Mouse (Mus musculus) heart, postnatal 0 days (tissue): Measurements from ENCODE around the gene Fads2. TPM values are rescaled to one million over a fixed set of nuclear protein-coding genes. Genes with fewer than 3 reads are reported as not detected.

Experiments used
- ATAC-seq: fragments of 200-750 bp; cut with Nextera tagmentation; 2 replicates; pipeline ENCODE4 v1.8.0; 2017; ENCODE audit warnings: low read depth, moderate number of reproducible peaks, moderate library complexity; ENCODE audit not compliant: insufficient read depth
- DNase-seq: peaks from one replicate; pipeline ENCODE4 v3.0.0-alpha.2; 2016; ENCODE audit warnings: low spot score
- H3K27ac ChIP-seq: fragments of 300-500 bp; sonication (generic); 2 replicates; pipeline ENCODE4 v1.5.1; 2014; ENCODE audit warnings: low read depth, mild to moderate bottlenecking
- H3K27me3 ChIP-seq: fragments of 300-500 bp; sonication (generic); 2 replicates; pipeline ENCODE4 v1.6.1; 2014; ENCODE audit warnings: low read length, mixed read lengths; ENCODE audit not compliant: control insufficient read depth, insufficient read depth
- H3K36me3 ChIP-seq: fragments of 300-500 bp; sonication (generic); replicated peaks from 2 replicates; pipeline ENCODE4 v1.6.1; 2014; ENCODE audit warnings: low read length, mixed read lengths; ENCODE audit not compliant: control insufficient read depth, insufficient read depth
- H3K4me1 ChIP-seq: fragments of 300-500 bp; sonication (generic); 2 replicates; pipeline ENCODE4 v1.6.1; 2014; ENCODE audit warnings: antibody characterized with exemption; ENCODE audit not compliant: control insufficient read depth, insufficient read depth
- H3K4me2 ChIP-seq: fragments of 300-500 bp; sonication (generic); 2 replicates; pipeline ENCODE4 v1.6.1; 2014; ENCODE audit warnings: low read depth, mild to moderate bottlenecking, low read length, moderate library complexity
- H3K4me3 ChIP-seq: fragments of 300-500 bp; sonication (generic); 2 replicates; pipeline ENCODE4 v1.5.1; 2014; ENCODE audit warnings: low read depth, low read length
- H3K9ac ChIP-seq: fragments of 300-500 bp; sonication (generic); replicated peaks from 2 replicates; pipeline ENCODE4 v1.6.1; 2014; ENCODE audit warnings: low read depth, low read length, mixed read lengths
- H3K9me3 ChIP-seq: fragments of 300-500 bp; sonication (generic); replicated peaks from 2 replicates; pipeline ENCODE4 v1.6.1; 2016; ENCODE audit warnings: low read length; ENCODE audit not compliant: control insufficient read depth
- CTCF ChIP-seq: IDR thresholded peaks from 2 replicates; pipeline ENCODE4 v1.5.1; 2016; ENCODE audit warnings: antibody characterized with exemption, control low read depth, low read depth
- EP300 ChIP-seq: IDR thresholded peaks from 2 replicates; pipeline ENCODE4 v1.6.1; 2016; ENCODE audit warnings: antibody characterized with exemption, low read depth
- whole genome bisulfite sequencing: fragments of 180-500 bp; shearing (Covaris S2); extraction: QIAGEN DNeasy Blood & Tissue Kit; methylation state at CpG from one replicate; pipeline ENCODE4 v1.1.7; 2014; 5-methylcytosine and 5-hydroxymethylcytosine counted together
- polyA plus RNA-seq: library from polyadenylated mRNA; unstranded; fragments of >200 nt; fragmentation: Nextera tagmentation; extraction: Ambion mirVana; gene quantifications from 2 replicates; pipeline ENCODE4 v1.2.1, GENCODE M21; 2015
- total RNA-seq: library from RNA; depleted of rRNA; stranded (reverse); fragments of >200 nt; gene quantifications from 2 replicates; pipeline ENCODE4 v1.2.3, GENCODE M21; 2014; ENCODE audit warnings: low replicate concordance

Gene Fads2
- total and polyA plus RNA-seq, 2 experiments from 2014 or later = 11.4 to 15.9 TPM

GRCm38 (mm10) chr19:10040866-10041387, 60.6 kb downstream of the Fads2 start:
- Histone ChIP-seq H3K27me3 (no peaks in the 10 kb centered on the region), H3K27ac (peak overlapping the region; percentile 94), H3K4me3 (peak overlapping the region; percentile 71), H3K9me3 (no peaks in the 10 kb centered on the region), H3K9ac (peak overlapping the region; percentile 66; the same call in 1 of the 2 replicates), H3K4me2 (peak overlapping the region; percentile 93), H3K36me3 (no peaks in the 10 kb centered on the region), H3K4me1 (peaks cover 55% of the 10 kb centered on the region)
- TF ChIP-seq EP300 = no peak
- TF ChIP-seq CTCF = no peak
- 13% methylated on average over 20 of the region's 20 CpGs for WGBS
- no peak for ATAC-seq
- DNase-seq = no peak

- 63% methylated on average over 2 of the region's 2 CpGs for WGBS
- no peak overlapping the region for H3K4me3 ChIP-seq
- H3K36me3 ChIP-seq = no peaks in the 10 kb centered on the region
- H3K9ac ChIP-seq = no peak overlapping the region
- ATAC-seq = no peak
- no peak overlapping the region for H3K4me2 ChIP-seq
- no peaks in the 10 kb centered on the region for H3K27me3 ChIP-seq
- peaks cover 53% of the 10 kb centered on the region for H3K4me1 ChIP-seq
- peak overlapping the region; percentile 88 for H3K27ac ChIP-seq
- no peak for TF ChIP-seq EP300
- peak; percentile 54 for TF ChIP-seq CTCF
- DNase-seq = no peak
- H3K9me3 ChIP-seq = no peaks in the 10 kb centered on the region
Measured at GRCm38 (mm10) chr19:10039615-10040014, 61.9 kb downstream of the Fads2 start.

- Histone ChIP-seq H3K4me3 (no peak overlapping the region), H3K9me3 (no peaks in the 10 kb centered on the region), H3K4me1 (peaks cover 53% of the 10 kb centered on the region), H3K27ac (peak overlapping the region; percentile 88), H3K4me2 (0 out of 2 replicates have a peak overlapping the region, but pooled peaks have one; percentile 4), H3K36me3 (no peaks in the 10 kb centered on the region), H3K27me3 (no peaks in the 10 kb centered on the region), H3K9ac (no peak overlapping the region; the same call in 1 of the 2 replicates)
- ATAC-seq = no peak
- 0% methylated on average over 3 of the region's 3 CpGs for WGBS
- peak; percentile 43; the same call in 1 of the 2 replicates for TF ChIP-seq EP300
- no peak for TF ChIP-seq CTCF
- peak; percentile 67 for DNase-seq
Measured at GRCm38 (mm10) chr19:10038910-10039309, 62.6 kb downstream of the Fads2 start.

- 48% methylated on average over 3 of the region's 3 CpGs for WGBS
- DNase-seq (no peak), ATAC-seq (no peak)
- Histone ChIP-seq H3K4me1 (peaks cover 50% of the 10 kb centered on the region), H3K27ac (peak overlapping the region; percentile 88), H3K4me3 (no peak overlapping the region), H3K4me2 (no peak overlapping the region), H3K27me3 (no peaks in the 10 kb centered on the region), H3K9ac (no peak overlapping the region; the same call in 1 of the 2 replicates), H3K36me3 (no peaks in the 10 kb centered on the region), H3K9me3 (no peaks in the 10 kb centered on the region)
- TF ChIP-seq EP300 (no peak), CTCF (no peak)
Measured at GRCm38 (mm10) chr19:10038364-10038763, 63.2 kb downstream of the Fads2 start.

- peaks cover 41% of the 10 kb centered on the region for H3K4me1 ChIP-seq
- 38% methylated on average over 2 of the region's 2 CpGs for WGBS
Measured at GRCm38 (mm10) chr19:10037534-10037933, 64.0 kb downstream of the Fads2 start.

More at GRCm38 (mm10) chr19:10037534-10037933, 64.0 kb downstream of the Fads2 start:
- no peak for DNase-seq
- no peak for ATAC-seq
- Histone ChIP-seq H3K27me3 (no peaks in the 10 kb centered on the region), H3K27ac (no peak overlapping the region), H3K4me2 (no peak overlapping the region), H3K9ac (no peak overlapping the region), H3K4me3 (no peak overlapping the region), H3K36me3 (no peaks in the 10 kb centered on the region), H3K9me3 (no peaks in the 10 kb centered on the region)
- TF ChIP-seq CTCF (no peak), EP300 (no peak)
